Mouse (Mus musculus) adrenal gland, postnatal 14 days (tissue): ENCODE measurements at regions not wholly inside any gene's neighbourhood (a gene's known extent, or its start where the extent isn't known, plus 50 kb on each side); places are given as distances from the start of the nearest gene placed in this dataset.

Source experiments
- DNase-seq: peaks from one replicate; pipeline ENCODE4 v3.0.0; 2021; ENCODE audit warnings: mixed read lengths

- DNase-seq = no peak
These were observed 633.2 kb downstream of the Pdcd6ip start for GRCm38 (mm10) chr9:113074866-113075265.

- DNase-seq = no peak
These were observed 650.6 kb downstream of the Pdcd6ip start for GRCm38 (mm10) chr9:113057415-113057814.

GRCm38 (mm10) chr9:113044556-113045178 lies 663.4 kb downstream of the Pdcd6ip start:
- no peak for DNase-seq

- no peak for DNase-seq
These were observed 667.2 kb downstream of the Pdcd6ip start for GRCm38 (mm10) chr9:113040885-113041284.

GRCm38 (mm10) chr9:113033996-113034395 lies 674.1 kb downstream of the Pdcd6ip start:
- no peak for DNase-seq

GRCm38 (mm10) chr9:113029091-113029490 lies 679.0 kb downstream of the Pdcd6ip start:
- no peak for DNase-seq

GRCm38 (mm10) chr9:113026904-113027193 lies 681.2 kb downstream of the Pdcd6ip start:
- no peak for DNase-seq

GRCm38 (mm10) chr9:113026096-113026903 lies 681.8 kb downstream of the Pdcd6ip start:
- DNase-seq = no peak

- no peak for DNase-seq
These were observed 686.0 kb downstream of the Pdcd6ip start for GRCm38 (mm10) chr9:113021866-113022645.

- DNase-seq = no peak
These were observed 688.5 kb downstream of the Pdcd6ip start for GRCm38 (mm10) chr9:113019576-113019975.

GRCm38 (mm10) chr9:113008106-113008505 lies 700.0 kb downstream of the Pdcd6ip start:
- DNase-seq = no peak

GRCm38 (mm10) chr9:112996204-112996603 lies 711.9 kb downstream of the Pdcd6ip start:
- DNase-seq = no peak

GRCm38 (mm10) chr9:112994774-112995173 lies 713.3 kb downstream of the Pdcd6ip start:
- no peak for DNase-seq

- DNase-seq = no peak
These were observed 714.4 kb downstream of the Pdcd6ip start for GRCm38 (mm10) chr9:112993627-112994026.

GRCm38 (mm10) chr9:112992937-112993336 lies 715.1 kb downstream of the Pdcd6ip start:
- DNase-seq = no peak

GRCm38 (mm10) chr9:112983353-112983752 lies 724.7 kb downstream of the Pdcd6ip start:
- DNase-seq = no peak

- DNase-seq = no peak
These were observed 715.8 kb upstream of the Arpp21 start for GRCm38 (mm10) chr9:112951567-112951966.

- no peak for DNase-seq
These were observed 714.3 kb upstream of the Arpp21 start for GRCm38 (mm10) chr9:112950056-112950455.

GRCm38 (mm10) chr9:112938781-112939180 lies 703.0 kb upstream of the Arpp21 start:
- no peak for DNase-seq

GRCm38 (mm10) chr9:112909311-112910101 lies 673.8 kb upstream of the Arpp21 start:
- no peak for DNase-seq

GRCm38 (mm10) chr9:112905955-112906354 lies 670.2 kb upstream of the Arpp21 start:
- DNase-seq = no peak

- no peak for DNase-seq
These were observed 629.2 kb upstream of the Arpp21 start for GRCm38 (mm10) chr9:112864921-112865320.
